Mouse (Mus musculus): ENCODE measurements around the gene Prkch.

The Prkch gene

DNA sequence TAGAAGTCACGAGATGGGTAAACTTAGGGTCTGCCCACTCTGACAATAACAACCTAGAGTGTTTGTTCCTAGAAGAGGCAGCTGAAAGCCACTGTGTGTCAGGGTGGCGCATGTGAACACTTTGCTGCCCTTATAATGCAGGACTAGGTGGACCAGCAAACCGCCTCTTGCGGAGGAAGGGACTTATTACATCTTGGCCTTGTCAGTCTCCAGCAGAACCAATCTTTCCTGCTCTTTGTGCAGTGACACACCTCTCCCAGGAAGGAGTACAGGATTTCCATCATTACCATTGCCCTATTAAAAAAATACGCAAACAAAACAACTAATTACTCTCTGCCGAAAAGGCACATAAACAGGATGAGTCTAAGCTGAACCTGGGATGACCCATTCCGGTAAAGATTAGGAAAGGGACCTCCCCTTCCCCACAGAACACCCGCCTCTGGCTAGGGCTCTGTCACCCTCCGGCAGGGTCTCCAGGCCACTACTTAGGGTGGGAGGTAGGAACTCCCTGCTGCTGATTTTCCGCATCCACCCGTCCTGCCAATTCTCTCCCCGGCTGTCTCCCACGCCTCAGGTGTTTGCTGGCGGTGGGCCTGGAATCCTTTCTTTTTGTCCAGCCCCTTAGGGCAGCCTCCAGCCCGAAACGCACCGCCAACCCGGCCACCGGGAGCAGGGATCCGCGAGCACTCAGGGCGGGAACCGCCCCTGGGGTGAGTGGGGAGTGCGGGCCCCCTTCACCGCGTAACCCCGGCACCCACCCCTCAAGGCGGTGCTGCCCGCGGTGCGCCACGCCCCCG lies 585 bp upstream of the Prkch start:
- DNase-seq, result peak; percentile 65

DNA sequence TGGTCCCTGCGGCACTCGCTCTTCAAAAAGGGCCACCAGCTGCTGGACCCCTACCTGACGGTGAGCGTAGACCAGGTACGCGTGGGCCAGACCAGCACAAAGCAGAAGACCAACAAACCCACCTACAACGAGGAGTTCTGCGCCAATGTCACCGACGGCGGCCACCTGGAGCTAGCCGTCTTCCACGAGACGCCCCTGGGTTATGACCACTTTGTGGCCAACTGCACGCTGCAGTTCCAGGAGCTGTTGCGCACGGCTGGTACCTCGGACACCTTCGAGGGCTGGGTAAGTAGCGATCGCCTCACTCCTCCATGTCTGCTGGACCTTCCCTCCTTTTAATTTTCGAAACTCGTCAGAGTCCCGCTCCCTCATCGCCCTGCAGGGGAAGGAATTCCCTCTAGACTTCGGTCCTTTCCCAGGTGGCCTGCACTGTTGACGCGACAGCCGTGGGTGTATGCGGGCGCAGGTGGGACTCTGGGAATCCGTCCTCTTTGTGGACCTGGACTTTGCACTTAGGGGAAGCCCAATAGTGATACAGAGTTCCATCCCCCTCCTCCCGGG lies 725 bp downstream of the Prkch start:
- DNase-seq, result no peak

DNA sequence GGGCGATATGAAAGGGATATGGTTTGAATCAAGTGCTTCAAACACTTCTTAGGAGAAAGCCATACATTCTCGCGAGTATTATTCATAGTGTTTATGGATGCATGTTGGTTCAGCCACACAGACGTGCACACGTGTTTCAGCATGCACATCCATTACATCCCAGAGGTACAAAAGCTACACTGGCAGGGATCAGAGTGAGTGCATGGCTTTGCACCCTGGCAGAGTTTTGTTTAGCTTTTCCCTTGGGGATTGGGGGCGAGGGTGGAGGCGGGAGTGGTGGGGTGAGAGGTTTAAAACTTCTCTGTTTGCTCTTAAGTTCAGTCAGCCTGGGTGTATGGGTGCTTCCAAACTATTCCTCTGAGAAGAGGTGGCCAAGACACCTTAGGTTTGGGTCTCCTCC lies 1.3 kb downstream of the Prkch start:
- no peak for DNase-seq

DNA sequence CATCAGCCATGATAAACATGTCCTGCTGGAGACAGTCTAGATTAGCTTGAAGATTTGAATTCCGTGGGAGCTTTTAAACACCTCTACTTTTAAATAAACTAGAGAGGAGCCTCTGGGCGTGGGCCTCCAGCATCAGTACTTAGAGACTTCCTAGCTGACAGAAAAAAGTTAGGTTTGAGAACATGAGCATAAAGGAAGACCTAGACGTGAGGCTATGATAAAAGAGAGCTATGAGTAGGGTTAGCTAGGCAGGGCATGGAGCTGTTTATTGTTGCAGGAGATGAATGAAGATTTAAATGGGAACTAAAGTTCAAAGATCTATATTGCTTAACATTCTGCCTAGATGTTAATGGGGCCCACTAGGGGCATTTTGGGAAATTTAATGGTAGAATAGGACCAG lies 2.7 kb downstream of the Prkch start:
- DNase-seq, result no peak

DNA sequence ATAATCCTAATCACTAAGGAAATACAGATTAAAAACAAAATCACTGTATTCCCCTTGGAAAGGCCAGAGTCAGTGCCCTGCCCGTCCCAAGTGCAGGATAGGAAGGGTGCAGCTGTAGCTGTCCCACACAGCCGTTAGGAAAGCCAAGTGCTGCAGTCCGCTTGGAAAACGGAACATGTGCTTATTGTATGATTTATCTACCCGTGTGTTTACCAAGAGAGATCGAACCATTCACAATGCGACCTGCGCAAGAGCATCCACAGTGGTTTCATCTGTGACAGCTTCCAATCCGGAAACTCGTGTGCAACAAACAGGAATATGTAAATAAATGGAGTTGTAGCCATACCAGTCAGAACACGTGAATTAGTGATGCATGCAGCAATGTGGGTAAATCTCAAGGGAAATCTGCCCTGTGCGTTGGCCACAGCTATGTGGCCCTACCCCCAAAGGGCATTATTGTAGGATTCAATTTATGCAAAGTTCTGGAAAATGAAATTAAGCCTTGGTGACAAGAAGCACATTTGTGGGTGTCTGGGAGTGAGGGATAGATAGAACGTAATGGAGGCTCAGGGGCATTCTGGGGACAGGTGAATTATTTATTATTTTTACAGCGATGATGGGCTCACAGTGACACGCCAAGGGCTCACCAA lies 6.2 kb downstream of the Prkch start:
- DNase-seq, result no peak

DNA sequence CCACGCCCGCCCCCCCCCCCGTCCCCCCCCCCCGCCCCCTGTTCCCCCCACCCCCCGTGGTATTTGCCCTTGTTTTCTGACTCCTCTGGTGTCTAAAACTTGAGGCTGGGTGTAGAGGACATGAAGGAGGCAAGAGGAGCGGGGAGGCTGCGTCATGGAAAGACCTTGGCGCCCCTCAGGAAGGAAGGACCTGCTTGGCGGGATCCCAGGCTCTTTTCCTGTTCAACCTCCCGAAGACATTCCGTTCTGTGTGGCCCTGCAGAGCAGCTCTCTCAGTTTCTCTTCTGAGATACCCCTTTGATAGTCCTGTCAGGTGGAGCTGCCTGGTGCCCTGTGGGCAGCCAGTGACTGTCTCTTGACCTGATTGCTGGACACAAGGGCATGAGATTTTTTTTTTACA lies 7.0 kb downstream of the Prkch start:
- peak; percentile 77 for DNase-seq

DNA sequence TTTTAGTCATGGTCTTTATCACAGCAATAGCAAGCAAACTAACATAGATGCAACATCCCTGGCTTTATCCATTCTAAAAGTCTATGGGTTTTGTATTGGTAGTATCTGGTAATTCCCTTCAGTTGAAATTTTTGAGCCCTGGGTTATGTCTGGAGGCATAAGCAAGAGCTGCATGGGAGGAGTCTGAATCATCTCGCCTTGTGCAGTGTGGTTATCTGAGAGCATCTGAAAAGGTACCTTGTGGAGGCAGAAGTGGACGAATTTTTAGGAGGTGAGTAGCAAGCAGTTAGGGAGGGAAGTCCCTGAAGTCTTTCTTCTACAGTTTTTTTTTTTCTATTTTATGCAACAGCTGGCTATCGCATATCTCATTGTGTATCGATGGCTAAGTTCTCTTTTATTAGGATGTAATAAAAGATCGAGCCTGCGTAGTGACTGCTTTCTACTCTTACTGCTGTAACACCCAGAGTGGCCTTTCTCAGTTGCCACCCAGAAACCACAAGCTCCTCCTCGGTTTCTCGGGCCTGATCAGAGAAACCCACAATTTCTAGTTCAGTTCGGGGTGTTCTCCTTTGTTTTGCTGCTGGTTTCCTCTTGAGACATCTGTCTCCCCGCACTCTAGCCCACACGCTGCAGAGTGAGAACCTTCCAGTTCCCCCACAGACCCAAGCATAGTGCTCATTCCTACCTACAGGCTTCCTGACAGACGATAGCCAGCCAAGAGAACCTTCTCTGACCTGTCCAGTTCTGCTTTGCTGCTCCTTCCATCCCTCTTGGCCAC lies 8.6 kb downstream of the Prkch start:
- no peak for DNase-seq

DNA sequence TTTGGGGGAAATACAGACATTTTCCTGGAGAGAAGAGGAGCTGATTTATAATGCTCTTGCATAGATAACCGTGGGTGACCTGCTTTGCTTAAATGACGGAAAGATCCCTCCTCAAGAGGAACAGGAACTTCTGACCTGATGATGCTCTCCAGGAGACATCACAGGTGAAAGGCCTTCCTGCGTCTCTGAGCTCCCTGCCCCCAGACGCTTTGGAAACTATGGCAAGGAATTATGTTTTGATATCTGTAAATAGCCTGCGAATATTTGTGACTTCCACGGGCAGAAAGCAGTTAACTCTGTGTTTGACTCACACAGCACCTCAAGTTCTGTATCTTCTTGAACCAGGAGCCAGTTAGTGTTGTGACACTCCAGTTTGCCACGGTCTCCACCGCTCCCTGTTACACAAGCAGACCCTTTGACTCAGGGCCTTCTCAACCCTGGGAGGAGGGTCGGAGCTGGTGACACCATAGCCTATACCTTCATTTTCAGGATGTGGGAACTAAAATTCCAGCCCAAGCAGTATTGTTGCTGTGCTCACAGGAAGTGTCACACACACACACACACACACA lies 9.7 kb downstream of the Prkch start:
- DNase-seq, result no peak

DNA sequence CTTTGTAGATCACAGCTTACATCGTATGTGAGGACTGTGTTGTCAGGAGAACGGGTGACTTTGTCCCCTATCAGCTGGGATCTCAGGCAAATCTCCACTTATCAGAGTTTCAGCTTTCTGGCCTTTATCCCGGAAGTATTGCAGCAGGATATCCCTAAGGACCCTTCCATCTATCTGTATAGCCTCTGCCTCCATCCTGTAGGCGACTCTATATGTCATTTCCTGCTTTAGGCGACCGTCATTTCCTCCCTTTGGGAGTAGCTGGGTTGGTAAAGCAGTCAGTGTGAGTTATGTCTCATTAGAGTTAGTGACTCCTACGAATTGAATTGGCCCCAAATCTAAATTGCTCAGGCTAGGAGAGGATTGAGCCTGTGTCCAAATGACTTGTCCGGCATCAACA lies 10.6 kb downstream of the Prkch start:
- DNase-seq, result no peak

DNA sequence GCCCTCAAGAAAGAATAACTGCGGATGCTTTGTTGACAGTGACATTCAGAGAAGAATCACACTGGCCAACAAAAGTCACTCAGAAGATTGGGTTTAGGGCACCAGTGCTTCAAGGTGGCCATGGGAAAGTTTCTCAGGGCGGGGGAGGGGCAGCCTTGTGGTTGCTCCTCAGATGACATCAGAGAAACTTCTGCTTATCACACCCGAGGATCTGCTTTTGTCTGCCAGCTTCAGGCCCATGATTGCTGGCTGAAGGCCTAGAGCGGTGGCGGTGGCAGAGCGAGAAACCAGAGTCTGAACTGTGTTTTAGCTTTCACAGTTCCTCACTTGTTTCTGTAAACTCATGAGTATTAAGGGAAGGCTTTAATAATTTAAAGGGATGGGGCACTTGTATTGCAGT lies 13.6 kb downstream of the Prkch start:
- peak; percentile 49 for DNase-seq

DNA sequence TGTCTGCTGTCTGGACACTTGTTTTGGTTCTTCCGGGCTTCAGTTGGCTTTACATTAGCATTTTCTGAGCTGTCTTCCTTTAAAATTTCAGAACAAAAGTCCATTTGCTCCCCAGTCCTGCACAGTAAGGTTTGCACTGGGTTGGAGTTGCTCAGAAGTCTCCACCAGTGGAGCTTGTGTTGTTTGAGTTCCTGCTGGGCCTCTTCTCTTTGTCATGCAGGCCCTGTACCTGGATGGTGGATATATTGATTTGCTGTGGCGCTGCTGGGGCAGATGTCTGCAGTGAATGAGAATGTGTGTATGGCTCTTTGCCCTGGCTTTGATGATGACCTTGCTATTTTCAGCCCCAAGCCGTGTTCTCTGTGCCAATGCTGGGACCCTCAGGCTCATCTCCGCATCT lies 15.9 kb downstream of the Prkch start:
- no peak for DNase-seq

DNA sequence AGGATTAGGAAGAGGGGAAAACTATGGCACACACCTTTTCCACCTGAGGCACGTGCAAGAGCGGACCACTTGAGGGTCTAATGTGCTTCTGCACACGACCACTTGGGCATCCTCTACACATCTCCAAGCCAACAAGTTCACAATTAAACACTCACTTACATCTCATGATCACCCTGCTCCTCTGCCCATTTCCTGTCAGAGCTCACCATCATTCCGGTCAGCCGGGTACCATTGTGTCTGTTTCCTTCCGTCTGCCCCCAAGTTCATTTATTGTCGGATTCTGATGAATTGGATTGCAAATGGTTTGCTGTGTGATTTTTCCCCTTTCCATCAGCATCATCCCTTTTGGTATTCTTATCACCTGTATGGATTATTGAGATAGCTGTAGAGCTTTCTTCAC lies 18.4 kb downstream of the Prkch start:
- no peak for DNase-seq

DNA sequence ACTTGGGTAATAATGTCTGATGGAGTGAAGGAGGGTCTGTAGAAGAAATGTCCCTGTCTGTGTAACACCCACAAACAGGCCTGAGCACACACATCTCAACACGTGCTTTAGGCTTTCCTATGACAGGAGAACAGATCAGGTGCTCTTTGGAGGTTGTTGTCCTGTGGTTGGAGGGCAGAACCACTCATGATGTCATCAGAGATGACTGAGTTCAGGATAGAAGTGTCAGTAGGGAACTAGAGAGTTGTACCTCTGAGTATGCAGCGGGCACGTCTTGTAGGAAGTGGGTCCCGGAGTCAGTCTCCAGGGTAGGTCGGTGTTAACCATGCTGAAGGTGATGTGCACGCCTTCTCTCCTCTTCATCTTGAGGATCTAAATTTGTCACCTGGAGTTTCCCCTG lies 19.1 kb downstream of the Prkch start:
- DNase-seq, result no peak

DNA sequence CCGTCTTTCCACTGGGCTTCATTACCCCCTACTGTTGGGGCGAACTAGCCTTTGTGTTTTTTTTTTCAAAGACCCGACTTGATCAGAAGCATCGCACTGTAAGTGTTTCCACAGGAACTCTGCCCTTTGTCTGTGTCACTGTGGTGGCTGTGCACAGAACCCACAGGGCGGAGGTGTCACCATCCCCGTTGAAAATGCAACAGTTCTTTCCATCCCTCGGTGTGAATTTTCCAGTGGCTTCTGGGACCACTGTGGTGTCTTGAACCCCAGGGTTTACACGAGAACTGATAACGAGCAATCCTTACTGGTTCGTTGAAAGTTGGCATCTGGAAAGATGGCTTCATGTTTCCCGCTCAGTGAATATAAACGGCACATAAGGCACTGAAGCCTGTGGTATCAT lies 20.2 kb downstream of the Prkch start:
- no peak for DNase-seq

DNA sequence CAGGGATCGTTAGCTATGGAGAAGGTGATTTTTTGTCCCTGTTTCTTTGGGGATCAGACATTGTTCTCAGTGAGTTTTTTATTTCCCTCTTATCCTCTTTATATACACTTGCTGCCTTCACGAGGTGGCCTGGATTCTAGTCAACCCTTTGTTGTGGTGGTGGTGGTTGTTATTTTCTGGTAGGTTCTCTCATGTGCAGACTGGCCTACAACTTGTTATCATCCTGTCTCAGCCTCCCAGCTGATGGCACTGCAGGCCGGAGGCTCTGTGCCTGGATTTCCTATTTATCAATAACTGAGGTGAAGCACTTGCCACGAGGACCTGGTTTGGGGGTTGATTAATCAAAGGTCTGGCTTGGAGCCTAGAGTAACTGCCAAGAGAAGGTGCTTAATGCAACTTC lies 20.6 kb downstream of the Prkch start:
- no peak for DNase-seq

DNA sequence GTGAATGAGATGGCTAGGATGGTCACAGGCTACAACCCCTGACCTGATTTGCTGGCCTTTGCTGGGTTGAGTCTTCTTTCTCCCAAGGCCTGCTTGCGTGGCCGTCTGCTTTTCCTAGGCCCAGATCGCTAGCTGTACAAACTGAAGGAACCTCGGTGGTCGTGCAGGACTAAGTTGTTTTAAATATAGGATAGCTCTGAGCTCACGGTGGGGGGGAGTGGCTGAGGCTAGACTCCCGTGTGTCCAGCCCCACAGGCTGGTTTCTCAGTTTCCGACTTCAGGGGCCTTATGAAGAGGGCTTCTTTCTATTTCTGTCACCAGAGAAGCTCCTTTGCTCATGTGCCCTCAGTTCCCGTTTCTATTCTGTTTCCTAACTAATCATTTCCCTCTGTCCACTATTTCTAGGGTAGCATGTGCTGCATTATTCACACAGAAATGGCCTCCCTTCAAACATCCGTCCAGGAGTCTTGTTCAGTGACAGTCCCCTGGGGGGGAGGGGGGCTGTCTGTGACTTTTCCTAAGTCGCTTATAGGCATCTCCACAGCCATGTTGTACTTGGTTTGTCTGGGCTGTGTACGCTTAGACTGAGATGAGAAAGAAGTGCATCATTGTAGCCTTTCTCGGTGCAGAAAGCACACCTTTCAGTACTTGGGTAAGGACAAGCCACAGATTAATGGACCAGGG lies 22.9 kb downstream of the Prkch start:
- DNase-seq, result no peak

DNA sequence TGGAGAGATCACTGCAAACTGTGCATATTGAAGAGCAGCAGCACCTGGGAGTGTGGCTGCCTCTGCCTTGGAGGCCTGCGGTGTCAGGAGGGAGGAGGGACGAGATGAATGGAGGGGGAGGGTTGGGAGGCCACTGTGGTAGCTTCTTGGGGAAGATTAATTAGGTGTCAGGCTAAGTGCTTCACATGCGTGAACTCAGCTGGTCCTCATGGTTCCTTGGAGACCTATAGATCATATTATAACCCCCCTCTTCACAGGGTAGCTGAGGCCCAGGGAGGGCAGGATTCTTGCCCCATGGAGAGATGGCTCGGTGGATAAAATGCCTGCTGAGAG lies 23.4 kb downstream of the Prkch start:
- DNase-seq, result no peak

DNA sequence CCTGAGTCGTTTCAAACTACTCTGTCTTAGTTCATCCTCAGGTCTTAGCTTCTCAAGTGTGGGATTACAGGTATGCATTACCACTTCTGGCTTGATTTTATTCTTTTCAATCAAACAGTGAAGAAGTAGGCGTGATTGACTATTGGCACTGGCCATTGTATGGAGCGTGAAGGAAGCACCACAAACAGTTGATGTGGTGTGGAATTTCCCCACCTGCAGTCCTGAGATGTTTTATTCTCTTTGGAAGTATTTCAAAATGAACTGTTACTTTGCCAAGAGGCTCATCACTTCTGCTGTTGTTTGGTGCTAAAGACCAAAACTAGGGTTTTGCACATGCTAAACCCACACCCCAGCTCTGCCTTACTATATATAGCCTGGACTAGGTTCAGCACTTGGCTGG lies 24.7 kb downstream of the Prkch start:
- no peak for DNase-seq

DNA sequence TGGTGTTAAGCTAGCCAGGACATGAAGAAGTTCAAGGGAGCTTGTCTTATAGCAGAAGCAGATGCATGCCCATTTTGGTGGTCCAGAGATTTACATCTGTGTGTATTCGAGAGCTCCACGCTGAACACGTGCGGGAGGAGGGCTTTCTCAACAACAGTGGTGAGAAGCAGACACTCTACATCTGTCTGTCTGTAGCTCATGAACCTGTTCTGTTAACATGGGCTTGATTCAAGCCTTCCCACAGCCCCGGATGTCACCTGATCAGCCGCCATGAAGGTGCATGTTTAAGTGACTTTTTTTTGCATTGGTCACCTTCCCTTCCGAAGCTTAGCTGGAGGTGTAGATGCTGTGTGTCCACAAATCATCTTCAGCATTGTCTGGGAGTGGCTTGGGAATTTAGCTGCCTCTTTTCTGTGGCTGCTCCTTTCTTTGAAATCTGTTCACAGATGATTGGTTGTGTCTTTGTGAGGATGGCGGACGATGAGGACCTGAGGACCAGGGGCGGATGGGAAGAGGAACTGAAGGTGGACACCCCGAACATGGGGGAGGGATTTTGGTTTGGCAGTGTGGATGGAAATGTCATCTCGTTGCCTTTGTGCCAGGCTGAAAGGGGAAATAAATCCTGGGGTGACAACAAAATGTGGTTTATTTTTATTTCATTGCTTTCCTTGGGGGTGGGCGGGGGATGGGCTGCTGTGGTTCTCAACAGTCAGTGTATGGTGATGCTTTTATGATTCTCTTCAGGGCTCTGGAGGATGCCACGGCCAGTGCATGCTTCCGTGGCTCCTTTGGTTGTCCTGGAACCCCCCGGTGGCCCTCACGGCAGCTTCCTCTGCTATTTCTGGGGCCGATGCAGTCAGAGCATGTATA lies 25.3 kb downstream of the Prkch start:
- DNase-seq, result no peak

DNA sequence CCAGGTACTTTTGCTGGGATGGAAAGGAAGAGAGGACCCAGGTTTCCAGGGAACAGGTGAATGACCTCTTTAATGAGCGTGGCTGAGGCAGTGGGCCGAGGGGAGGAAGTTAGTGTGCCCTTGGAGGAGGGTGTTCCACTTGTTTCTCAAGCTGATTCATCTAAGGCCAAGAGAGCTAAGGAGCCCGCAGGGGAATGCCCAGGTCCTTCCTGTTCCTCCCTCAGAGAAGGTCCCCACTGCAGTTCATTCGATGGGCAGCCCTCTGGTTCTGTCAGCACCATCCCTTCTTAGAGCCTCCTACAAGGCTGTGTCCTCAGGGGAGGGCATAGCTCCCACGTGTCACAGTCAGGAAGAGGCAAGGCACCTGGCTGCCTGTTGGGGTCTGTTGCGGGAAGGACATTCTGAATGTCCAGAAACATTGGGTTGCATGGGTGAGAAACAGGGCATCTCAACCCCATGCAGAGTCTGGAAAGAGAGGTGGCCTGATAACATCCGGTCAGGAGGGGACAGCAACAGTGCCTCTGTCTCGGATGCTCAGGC lies 26.3 kb downstream of the Prkch start:
- DNase-seq, result no peak

DNA sequence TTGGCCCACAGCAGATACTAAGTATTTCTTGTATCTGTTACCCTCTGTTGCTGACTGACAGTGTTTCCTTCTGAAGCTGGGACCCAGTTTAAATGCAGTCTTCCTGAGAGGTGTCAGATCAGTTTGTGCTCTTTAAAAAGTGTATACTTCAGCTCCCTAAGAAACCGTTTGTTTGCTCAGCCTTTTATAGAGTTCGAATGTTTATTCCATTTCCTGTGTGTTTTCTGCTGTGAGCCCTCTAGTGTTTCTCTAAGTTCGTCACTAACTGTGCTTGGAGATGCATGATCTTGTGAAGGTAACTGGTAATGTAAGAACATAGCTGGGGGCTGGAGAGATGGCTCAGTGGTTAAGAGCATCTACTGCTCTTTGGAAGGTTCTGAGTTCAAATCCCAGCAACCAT lies 27.1 kb downstream of the Prkch start:
- no peak for DNase-seq

DNA sequence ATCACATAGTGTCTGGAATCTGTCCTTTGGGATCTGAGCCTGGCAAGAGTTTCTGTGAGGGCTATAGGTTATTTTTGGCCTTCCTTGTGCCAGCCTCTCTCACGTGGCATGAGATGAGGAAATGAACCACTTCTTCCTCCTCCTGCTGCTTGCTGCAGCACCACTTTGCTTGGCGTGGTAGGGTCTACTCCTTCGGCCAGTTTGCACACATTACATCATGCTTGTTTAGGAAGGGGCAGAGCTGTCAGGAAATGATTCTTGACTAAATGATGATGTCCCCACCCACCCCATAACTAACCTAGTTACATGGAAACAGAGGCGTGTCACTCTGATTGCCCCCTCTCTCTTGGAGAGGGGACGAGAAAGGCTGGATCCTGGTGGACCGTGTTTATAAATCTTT lies 28.6 kb downstream of the Prkch start:
- no peak for DNase-seq

Measured in kidney, adult 9 months (tissue).